Mouse (Mus musculus): ENCODE results near the gene Gnb1.

- no peak for TF ChIP-seq POLR2A (IDR thresholded peaks at IDR 0.05; ENCODE audit: low read depth, low read length)
- TF ChIP-seq CTCF (IDR thresholded peaks at IDR 0.05; ENCODE audit: extremely low read depth, insufficient read length, insufficient replicate concordance, low read depth, low read length), result no peak
These were observed 86.6 kb downstream of the Gnb1 start for GRCm38 (mm10) chr4:155577741-155578140.
